Mouse (Mus musculus) stomach, postnatal 0 days (tissue): Measurements from ENCODE around the gene Slc4a1.

ENCODE experiments used
- CTCF ChIP-seq: IDR thresholded peaks from 2 replicates; pipeline ENCODE4 v1.5.1; 2016; ENCODE audit warnings: antibody characterized with exemption, low read depth, mild to moderate bottlenecking, moderate library complexity
- EP300 ChIP-seq: optimal IDR thresholded peaks from 2 replicates; pipeline ENCODE3; 2016; ENCODE audit warnings: antibody characterized with exemption

- no peak for TF ChIP-seq CTCF
- no peak for TF ChIP-seq EP300
These were observed 61.9 kb downstream of the Slc4a1 start for GRCm38 (mm10) chr11:102304141-102304540.
